Mouse (Mus musculus) E14TG2a.4 (cell line): ENCODE data around the gene Tlcd1.

ENCODE experiments used
- H3K27me3 ChIP-seq: 2 replicates; pipeline ENCODE4 v1.6.1; 2014; ENCODE audit warnings: low read length, control low read depth; ENCODE audit not compliant: insufficient read depth
- H3K36me3 ChIP-seq: 2 replicates; pipeline ENCODE4 v1.6.1; 2014; ENCODE audit warnings: low read length, control low read depth; ENCODE audit not compliant: insufficient read depth
- H3K4me1 ChIP-seq: replicated peaks from 2 replicates; pipeline ENCODE4 v1.6.1; 2014; ENCODE audit warnings: low read depth, low read length, control low read depth
- H3K4me3 ChIP-seq: replicated peaks from 2 replicates; pipeline ENCODE4 v1.5.1; 2014; ENCODE audit warnings: mild to moderate bottlenecking, low read length
- H3K9me3 ChIP-seq: 2 replicates; pipeline ENCODE4 v1.6.1; 2014; ENCODE audit warnings: low read length, control low read depth
- CTCF ChIP-seq: conservative IDR thresholded peaks from 2 replicates; pipeline ENCODE4 v1.5.1; 2014; ENCODE audit warnings: low read length
- NANOG ChIP-seq: IDR thresholded peaks from 2 replicates; pipeline ENCODE4 v1.6.1; 2014; ENCODE audit warnings: borderline replicate concordance, low read length, mixed read lengths
- POU5F1 ChIP-seq: IDR thresholded peaks from 2 replicates; pipeline ENCODE4 v1.6.1; 2014; ENCODE audit warnings: low read length, borderline replicate concordance

The Tlcd1 gene

DNA sequence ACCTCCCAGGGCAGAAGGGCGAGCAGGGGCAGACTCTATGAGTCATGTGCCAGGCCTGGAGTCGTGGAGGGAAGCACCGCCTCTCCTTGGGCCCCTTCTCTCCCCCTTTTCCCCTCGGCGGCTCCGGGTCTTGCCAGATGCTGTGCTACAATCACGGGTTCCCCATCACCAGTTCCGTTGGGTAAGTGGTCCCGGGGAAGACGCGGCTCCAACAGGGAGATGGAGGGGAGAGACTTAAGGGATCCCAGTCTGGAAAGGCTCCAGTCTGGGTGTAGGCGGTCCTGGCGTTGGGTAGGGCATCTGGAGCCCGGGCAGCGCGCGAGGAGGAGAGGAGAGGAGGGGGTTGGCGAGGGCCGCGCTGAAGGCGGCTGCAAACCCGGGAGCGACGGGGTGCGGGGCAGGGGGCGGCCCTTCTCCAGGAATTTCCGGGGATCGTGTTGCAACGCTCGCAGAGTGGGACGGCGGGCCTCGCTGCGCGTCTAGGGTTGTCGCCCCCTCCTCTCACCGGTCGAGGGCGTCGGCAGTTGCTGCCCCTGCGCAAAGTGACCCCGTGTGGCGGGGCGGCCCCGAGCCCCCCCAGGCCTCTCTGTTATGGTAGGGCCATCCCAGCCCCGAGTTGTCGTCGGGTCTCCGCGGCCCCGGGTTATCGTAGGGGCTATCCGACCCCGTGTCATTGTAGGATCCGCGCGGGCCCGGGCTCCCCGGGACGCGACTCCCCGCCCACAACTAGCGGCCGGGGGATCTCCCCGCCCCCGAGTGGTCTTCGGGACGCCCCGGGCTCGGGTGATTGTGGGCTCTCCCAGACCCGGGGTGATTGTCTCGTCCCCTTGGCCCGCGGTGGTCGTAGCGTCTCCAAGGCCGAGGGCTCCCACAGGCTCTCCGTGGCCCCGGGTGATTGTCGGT, 12.1 kb downstream of the Tlcd1 start, which contains the start of gene Rab34:
Rab34 (plus strand) TSS at position 100 of the 903 bp plus-strand sequence.
- Histone ChIP-seq H3K4me1 (peaks cover 60% of the 10 kb centered on the region), H3K36me3 (peaks cover 29% of the 10 kb centered on the region), H3K9me3 (no peaks in the 10 kb centered on the region), H3K4me3 (peak within 1 kb of the TSS; percentile 91), H3K27me3 (no peaks in the 10 kb centered on the region)
- TF ChIP-seq NANOG (no peak), POU5F1 (no peak), CTCF (no peak)

DNA sequence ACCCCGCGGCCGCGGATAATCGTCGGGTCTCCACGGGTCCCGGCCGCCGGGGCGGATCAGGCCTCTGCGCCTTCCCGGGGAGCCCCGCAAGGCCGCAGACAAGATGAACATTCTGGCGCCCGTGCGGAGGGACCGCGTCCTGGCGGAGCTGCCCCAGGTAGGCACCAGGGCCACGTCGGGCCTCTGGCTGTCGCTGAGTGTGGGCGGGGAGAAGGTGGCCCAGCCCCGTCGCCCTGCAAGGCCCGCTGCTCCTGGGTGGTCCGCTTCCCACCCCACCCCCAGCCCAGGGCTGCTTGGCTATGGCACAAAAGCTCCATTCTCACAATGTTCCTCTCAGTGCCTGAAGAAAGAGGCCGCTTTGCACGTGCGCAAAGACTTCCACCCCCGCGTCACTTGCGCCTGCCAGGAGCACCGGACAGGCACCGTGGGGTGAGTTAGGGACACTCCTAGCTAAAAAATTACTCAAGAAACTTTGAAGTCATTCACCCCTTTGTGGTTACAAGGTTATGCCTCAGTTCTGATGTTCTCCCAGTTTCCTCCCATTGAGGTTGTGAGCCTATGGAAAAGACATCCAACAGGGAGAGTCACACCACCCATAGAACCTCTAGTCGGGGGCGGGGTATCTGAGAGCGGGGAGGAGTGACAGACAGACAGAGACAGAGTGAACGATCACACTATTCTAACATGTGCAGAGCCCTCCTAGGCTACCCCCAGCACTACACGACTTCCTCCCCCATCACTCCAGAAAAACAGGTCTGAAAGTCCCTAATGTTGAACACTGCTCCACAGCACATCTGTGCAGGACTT, 12.9 kb downstream of the Tlcd1 start:
- Histone ChIP-seq H3K9me3 (no peaks in the 10 kb centered on the region), H3K4me3 (peak overlapping the region; percentile 91), H3K36me3 (peaks cover 29% of the 10 kb centered on the region), H3K4me1 (peaks cover 63% of the 10 kb centered on the region), H3K27me3 (no peaks in the 10 kb centered on the region)
- TF ChIP-seq CTCF (no peak), POU5F1 (no peak), NANOG (peak; percentile 28; the same call in 1 of the 2 replicates)

DNA sequence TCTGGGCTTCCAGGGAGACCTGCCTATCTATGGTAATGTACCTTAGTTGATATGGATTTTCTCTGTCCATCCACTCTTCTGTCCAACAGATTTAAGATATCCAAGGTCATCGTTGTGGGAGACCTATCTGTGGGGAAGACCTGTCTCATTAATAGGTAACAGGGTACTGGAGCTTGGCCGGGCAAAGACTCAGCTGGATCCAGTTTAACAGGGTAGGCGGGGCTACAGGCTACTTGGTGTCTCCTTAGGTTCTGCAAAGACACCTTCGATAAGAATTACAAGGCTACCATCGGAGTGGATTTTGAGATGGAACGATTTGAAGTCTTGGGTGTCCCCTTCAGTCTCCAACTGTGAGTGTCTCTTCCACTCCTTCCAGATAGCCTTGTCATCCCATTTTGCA, 13.5 kb downstream of the Tlcd1 start:
- Histone ChIP-seq H3K9me3 (no peaks in the 10 kb centered on the region), H3K27me3 (no peaks in the 10 kb centered on the region), H3K4me1 (peaks cover 64% of the 10 kb centered on the region), H3K4me3 (peak overlapping the region; percentile 91), H3K36me3 (peaks cover 29% of the 10 kb centered on the region)
- no peak for TF ChIP-seq POU5F1
- TF ChIP-seq NANOG = no peak
- no peak for TF ChIP-seq CTCF

DNA sequence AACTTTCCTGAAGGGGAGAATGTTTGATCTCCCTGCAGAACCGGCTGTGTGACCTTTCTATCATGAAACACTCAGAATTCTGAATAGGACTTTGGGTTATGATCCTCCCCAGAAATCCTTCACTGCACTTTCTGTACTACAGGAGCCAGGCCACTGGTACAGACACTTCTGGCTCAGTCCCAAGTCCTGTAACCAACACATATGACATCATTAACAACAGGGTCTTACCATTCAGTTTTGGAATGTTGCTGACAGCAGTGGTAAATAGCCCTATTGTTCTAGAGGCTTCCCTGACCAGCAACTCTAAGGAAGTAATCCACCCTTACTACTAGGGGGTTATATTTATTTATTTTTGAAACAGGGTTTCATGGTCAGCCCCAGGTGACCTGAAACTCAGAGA, 16.6 kb downstream of the Tlcd1 start, which contains the start of gene Proca1:
Proca1 (plus strand) TSS at position 280 of the 400 bp plus-strand sequence.
- peaks cover 47% of the 10 kb centered on the region for H3K4me1 ChIP-seq
- TF ChIP-seq POU5F1 (no peak), CTCF (no peak), NANOG (no peak)
- H3K36me3 ChIP-seq = peaks cover 29% of the 10 kb centered on the region
- no peaks in the 10 kb centered on the region for H3K27me3 ChIP-seq
- peak within 1 kb of the TSS; percentile 83 for H3K4me3 ChIP-seq
- no peaks in the 10 kb centered on the region for H3K9me3 ChIP-seq

DNA sequence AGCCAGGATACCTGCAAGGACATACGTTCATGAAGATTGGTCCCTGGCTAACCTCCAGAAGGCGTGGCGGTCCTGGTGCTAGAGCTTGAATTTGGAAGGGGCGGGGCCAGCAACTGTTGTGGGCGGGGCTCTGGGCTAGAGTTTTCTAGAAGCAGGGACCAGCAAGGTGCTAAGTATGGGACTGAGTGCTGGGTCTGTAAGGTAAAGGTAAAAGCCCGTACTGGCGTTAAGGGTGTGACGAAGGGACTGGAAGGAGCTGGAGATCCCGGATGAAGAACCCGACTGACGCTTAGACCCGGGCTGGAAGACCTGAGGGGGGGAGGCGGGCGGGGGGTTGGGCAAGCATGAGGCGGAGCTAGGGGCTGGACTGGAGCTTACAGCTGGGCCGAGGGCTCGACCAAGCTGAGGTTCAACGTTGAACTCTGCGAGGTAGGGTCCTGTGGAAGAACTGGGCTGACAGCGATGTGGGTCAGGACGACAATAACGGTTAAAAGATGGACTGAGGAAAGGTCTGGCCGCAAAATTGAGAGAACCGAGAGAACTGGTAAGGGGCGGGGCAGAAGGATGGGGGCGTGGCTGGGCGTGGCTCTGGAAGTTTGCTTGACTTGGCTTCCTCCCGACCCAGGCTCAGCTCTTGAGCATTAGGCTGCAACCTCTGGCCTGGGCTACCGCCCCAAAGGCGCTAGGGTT, 18.0 kb downstream of the Tlcd1 start:
- TF ChIP-seq CTCF (no peak), NANOG (no peak), POU5F1 (no peak)
- H3K4me1 ChIP-seq = peaks cover 45% of the 10 kb centered on the region
- H3K27me3 ChIP-seq = no peaks in the 10 kb centered on the region
- no peaks in the 10 kb centered on the region for H3K9me3 ChIP-seq
- H3K4me3 ChIP-seq = peak overlapping the region; percentile 83
- peaks cover 29% of the 10 kb centered on the region for H3K36me3 ChIP-seq

DNA sequence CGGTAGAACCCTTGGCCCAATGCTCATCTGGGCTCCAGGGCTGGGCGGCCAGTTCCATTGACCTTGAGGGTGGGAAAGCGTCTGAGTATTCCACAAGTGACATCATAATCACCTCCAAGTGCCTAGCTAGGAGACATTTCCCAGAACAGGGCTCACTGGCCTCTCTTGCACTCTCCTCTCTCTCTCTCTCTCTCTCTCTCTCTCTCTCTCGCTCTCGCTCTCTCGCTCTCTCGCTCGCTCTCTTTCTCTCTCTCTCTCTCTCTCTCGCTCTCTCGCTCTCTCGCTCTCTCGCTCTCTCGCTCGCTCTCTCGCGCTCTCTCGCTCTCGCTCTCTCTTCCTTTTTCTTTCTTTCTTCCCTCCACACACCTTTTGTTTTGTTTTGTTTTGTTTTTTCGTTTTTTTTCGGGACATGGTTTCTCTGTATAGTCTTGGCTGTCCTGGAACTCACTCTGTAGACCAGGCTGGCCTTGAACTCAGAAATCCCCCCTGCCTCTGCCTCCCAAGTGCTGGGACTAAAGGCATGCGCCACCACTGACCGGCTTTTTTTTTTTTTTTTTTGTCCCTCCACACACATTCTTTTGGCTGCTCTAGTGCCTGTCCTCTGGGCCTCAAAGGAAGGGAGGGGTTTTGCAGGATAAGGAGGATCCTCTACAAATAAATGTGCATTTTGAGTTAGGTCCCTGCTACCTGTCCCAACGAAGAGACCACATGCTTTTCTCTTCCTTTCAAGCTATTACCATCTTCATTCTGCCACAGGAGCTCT, 18.8 kb downstream of the Tlcd1 start:
- H3K4me1 ChIP-seq = peaks cover 37% of the 10 kb centered on the region
- no peaks in the 10 kb centered on the region for H3K9me3 ChIP-seq
- peak overlapping the region; percentile 83 for H3K4me3 ChIP-seq
- no peaks in the 10 kb centered on the region for H3K27me3 ChIP-seq
- TF ChIP-seq POU5F1 (no peak), CTCF (no peak), NANOG (no peak)
- peaks cover 28% of the 10 kb centered on the region for H3K36me3 ChIP-seq

DNA sequence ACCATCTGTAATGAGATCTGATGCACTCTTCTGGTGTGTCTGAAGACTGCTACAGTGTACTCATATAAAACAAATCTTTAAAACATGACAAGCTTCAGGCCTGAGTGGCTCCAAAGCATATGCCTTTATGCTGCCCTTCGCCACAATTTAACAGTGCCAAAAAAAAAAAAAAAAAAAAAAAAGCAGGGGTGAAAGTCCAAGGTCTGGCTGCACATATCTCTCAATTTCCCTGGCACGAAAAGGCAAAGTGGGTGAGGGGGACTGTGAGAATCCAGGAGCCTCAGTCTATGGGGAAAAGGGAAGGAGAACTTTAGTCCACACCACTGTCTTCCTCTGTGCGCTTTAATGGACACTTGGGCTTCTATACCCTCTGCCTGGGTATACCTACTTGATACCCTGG, 25.9 kb downstream of the Tlcd1 start:
- Histone ChIP-seq H3K36me3 (peaks cover 55% of the 10 kb centered on the region), H3K9me3 (no peaks in the 10 kb centered on the region), H3K4me1 (peaks cover 18% of the 10 kb centered on the region), H3K27me3 (no peaks in the 10 kb centered on the region), H3K4me3 (no peak overlapping the region)
- no peak for TF ChIP-seq NANOG

DNA sequence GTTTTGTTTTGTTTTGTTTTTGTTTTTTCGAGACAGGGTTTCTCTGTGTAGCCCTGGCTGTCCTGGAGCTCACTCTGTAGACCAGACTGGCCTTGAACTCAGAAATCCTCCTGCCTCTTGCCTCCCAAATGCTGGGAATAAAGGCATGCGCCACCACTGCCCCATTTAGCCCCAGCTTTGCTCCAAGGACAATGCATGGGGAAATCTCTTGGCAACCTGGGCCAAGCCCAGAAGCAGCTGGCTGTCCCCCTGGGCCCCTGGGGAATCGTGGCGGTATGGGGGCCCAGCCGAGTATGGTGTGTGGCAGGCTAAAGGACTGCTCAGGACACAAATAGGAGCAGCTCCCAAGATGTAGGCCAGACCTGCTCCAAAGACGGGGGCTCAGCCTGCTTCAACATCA, 27.8 kb downstream of the Tlcd1 start:
- Histone ChIP-seq H3K27me3 (no peaks in the 10 kb centered on the region), H3K4me1 (peaks cover 18% of the 10 kb centered on the region), H3K9me3 (no peaks in the 10 kb centered on the region), H3K36me3 (peaks cover 74% of the 10 kb centered on the region), H3K4me3 (no peak overlapping the region)
- TF ChIP-seq CTCF (no peak), POU5F1 (no peak), NANOG (no peak)
